Mouse (Mus musculus): ENCODE results near the gene Gstz1. TPM values are rescaled to one million over a fixed set of nuclear protein-coding genes. Genes with fewer than 3 reads are reported as not detected.
A peak's percentile ranks its signal among the peaks of the same experiment; 100 is the strongest.
"Not testable (repeated sequence)": the region's sequence is repeated elsewhere in the genome, so short reads cannot be mapped to it uniquely, and the experiment has no call there.

Gstz1 gene
- total RNA-seq, 2 experiments from 2014 or later: 118 to 163 TPM

- DNase-seq (ENCODE audit: low spot score in 2 of 2): not testable (repeated sequence)
Observed at GRCm38 (mm10) chr12:87154448-87154847, 7.5 kb downstream of the Gstz1 start.

GRCm38 (mm10) chr12:87157361-87157760, 10.4 kb downstream of the Gstz1 start:
- no peak for DNase-seq (ENCODE audit: low spot score in 2 of 2)

GRCm38 (mm10) chr12:87158099-87158498, 11.1 kb downstream of the Gstz1 start:
- DNase-seq (ENCODE audit: low spot score in 2 of 2): no peak

- DNase-seq (ENCODE audit: low spot score in 2 of 2): no peak
Observed at GRCm38 (mm10) chr12:87160310-87160709, 13.3 kb downstream of the Gstz1 start.

GRCm38 (mm10) chr12:87160815-87161214, 13.8 kb downstream of the Gstz1 start:
- no peak for DNase-seq (ENCODE audit: low spot score in 2 of 2)

GRCm38 (mm10) chr12:87175194-87175946, 28.4 kb downstream of the Gstz1 start:
- no peak for DNase-seq (ENCODE audit: low spot score in 2 of 2)

GRCm38 (mm10) chr12:87177631-87178030, 30.7 kb downstream of the Gstz1 start:
- peak in 1 of 2 experiments; percentile 33 for DNase-seq (ENCODE audit: low spot score in 2 of 2)

GRCm38 (mm10) chr12:87193008-87193407, 46.0 kb downstream of the Gstz1 start:
- DNase-seq (ENCODE audit: low spot score in 2 of 2): no peak

- DNase-seq (ENCODE audit: low spot score in 2 of 2): no peak
Observed at GRCm38 (mm10) chr12:87195069-87195468, 48.1 kb downstream of the Gstz1 start.

GRCm38 (mm10) chr12:87196310-87196709, 49.3 kb downstream of the Gstz1 start:
- DNase-seq (ENCODE audit: low spot score in 2 of 2): no peak

GRCm38 (mm10) chr12:87198792-87199191, 51.8 kb downstream of the Gstz1 start:
- DNase-seq (ENCODE audit: low spot score in 2 of 2): no peak

GRCm38 (mm10) chr12:87199206-87199972, 52.4 kb downstream of the Gstz1 start, which contains the start of gene Samd15:
Samd15 (plus strand) TSS chr12:87199723.
- DNase-seq (ENCODE audit: low spot score in 2 of 2): peak; percentile 44 to 57

GRCm38 (mm10) chr12:87199973-87200586, 53.1 kb downstream of the Gstz1 start, which contains the start of gene Tmed8:
Tmed8 (minus strand) TSS chr12:87200454.
- DNase-seq (ENCODE audit: low spot score in 2 of 2): peak; percentile 72 to 78

- no peak for DNase-seq (ENCODE audit: low spot score in 2 of 2)
Observed at GRCm38 (mm10) chr12:87201694-87202093, 54.7 kb downstream of the Gstz1 start.

- not testable (repeated sequence) for DNase-seq (ENCODE audit: low spot score in 2 of 2)
Observed at GRCm38 (mm10) chr12:87205789-87206188, 58.8 kb downstream of the Gstz1 start.

GRCm38 (mm10) chr12:87212844-87213606, 66.1 kb downstream of the Gstz1 start:
- no peak for DNase-seq (ENCODE audit: low spot score in 2 of 2)

Other genes with a start within 250 kb of the Gstz1 start
- 10 to 100 TPM; 21.8 to 28.5 TPM for gene Cipc, start 200.1 kb upstream of the Gstz1 start, total RNA-seq (2021)
- gene Zdhhc22, start 156.7 kb upstream of the Gstz1 start, total RNA-seq (2021): 1 to 10 TPM; 1.0 to 2.2 TPM
- 1 to 10 TPM; 1.6 TPM for gene Tmem63c, start 125.8 kb upstream of the Gstz1 start, total RNA-seq (2021)
- gene Ngb, start 44.6 kb upstream of the Gstz1 start, total RNA-seq (2021): 1 to 10 TPM; 3.5 to 4.2 TPM
- 10 to 100 TPM; 10.8 to 13.3 TPM for gene Pomt2, start 803 bp downstream of the Gstz1 start, total RNA-seq (2021)
- 1 to 10 TPM; 1.4 to 1.7 TPM for gene Samd15, start 52.6 kb downstream of the Gstz1 start, total RNA-seq (2021)
- gene Tmed8, start 53.3 kb downstream of the Gstz1 start, total RNA-seq (2021): 10 to 100 TPM; 23.5 to 32.1 TPM
- gene Noxred1, start 91.6 kb downstream of the Gstz1 start, total RNA-seq (2021): under 1 TPM; 0.67 to 0.76 TPM
- 10 to 100 TPM; 35.9 to 40.3 TPM for gene Vipas39, start 119.1 kb downstream of the Gstz1 start, total RNA-seq (2021)
- gene Ahsa1, start 119.3 kb downstream of the Gstz1 start, total RNA-seq (2021): 100 to 1,000 TPM; 235 to 276 TPM
- under 1 TPM in 1 of 2 experiments, not detected in 1; 0.13 TPM for gene Ism2, start 152.5 kb downstream of the Gstz1 start, total RNA-seq (2021)
- 100 to 1,000 TPM; 124 to 260 TPM for gene Sptlc2, start 241.2 kb downstream of the Gstz1 start, total RNA-seq (2021)

Measured in adrenal gland, adult 18-20 months (tissue).